Mouse (Mus musculus) left cerebral cortex, adult 9 months (tissue): Measurements from ENCODE around the gene Gm13290.
"Not testable (repeated sequence)": the region's sequence is repeated elsewhere in the genome, so short reads cannot be mapped to it uniquely, and the experiment has no call there.

ENCODE experiments used
- DNase-seq, 2 experiments: peaks; one replicate each; pipeline ENCODE4 v3.0.0; 2022; ENCODE audit warnings: low spot score in 2 of 2

Gene Gm13290

GRCm38 (mm10) chr4:88773534-88773933, at the start of gene Gm13290:
Gm13290 (plus strand) TSS chr4:88773834.
- not testable (repeated sequence) for DNase-seq

- no peak for DNase-seq
These were observed 46.9 kb upstream of the Gm13290 start for GRCm38 (mm10) chr4:88726727-88727126.

- DNase-seq, result no peak
These were observed 46.3 kb upstream of the Gm13290 start for GRCm38 (mm10) chr4:88727324-88727723.

- DNase-seq, result peak in 1 of 2 experiments; percentile 62
These were observed 35.2 kb upstream of the Gm13290 start for GRCm38 (mm10) chr4:88738480-88738879.

- no peak for DNase-seq
These were observed 34.6 kb upstream of the Gm13290 start for GRCm38 (mm10) chr4:88739036-88739435.

GRCm38 (mm10) chr4:88741426-88741825, 32.2 kb upstream of the Gm13290 start:
- no peak for DNase-seq

GRCm38 (mm10) chr4:88742771-88743371, 30.8 kb upstream of the Gm13290 start:
- no peak for DNase-seq

- DNase-seq, result no peak
These were observed 29.4 kb upstream of the Gm13290 start for GRCm38 (mm10) chr4:88744207-88744606.

GRCm38 (mm10) chr4:88749926-88750325, 23.7 kb upstream of the Gm13290 start:
- no peak for DNase-seq

GRCm38 (mm10) chr4:88754818-88755340, 18.8 kb upstream of the Gm13290 start, which contains the start of gene Gm13271:
Gm13271 (plus strand) TSS chr4:88754868.
- peak; percentile 72 to 76 for DNase-seq

- DNase-seq, result not testable (repeated sequence)
These were observed 16.8 kb upstream of the Gm13290 start for GRCm38 (mm10) chr4:88756581-88757513.

- DNase-seq, result peak; percentile 87 to 96
These were observed 16.0 kb upstream of the Gm13290 start for GRCm38 (mm10) chr4:88757628-88758031.

- DNase-seq, result peak in 1 of 2 experiments; percentile 21
These were observed 14.9 kb upstream of the Gm13290 start for GRCm38 (mm10) chr4:88758751-88759150.

GRCm38 (mm10) chr4:88759610-88760268, 13.9 kb upstream of the Gm13290 start, which contains the start of gene Gm13283:
Gm13283 (plus strand) TSS chr4:88760119.
- peak in 1 of 2 experiments; percentile 57 for DNase-seq

- DNase-seq, result peak in 1 of 2 experiments; percentile 59
These were observed 13.2 kb upstream of the Gm13290 start for GRCm38 (mm10) chr4:88760431-88760830.

- peak; percentile 64 to 71 for DNase-seq
These were observed 11.9 kb upstream of the Gm13290 start for GRCm38 (mm10) chr4:88761776-88762175.

- not testable (repeated sequence) for DNase-seq
These were observed 11.3 kb upstream of the Gm13290 start for GRCm38 (mm10) chr4:88762341-88762740.

GRCm38 (mm10) chr4:88763384-88764018, 10.1 kb upstream of the Gm13290 start:
- DNase-seq, result peak in 1 of 2 experiments; percentile 26

- not testable (repeated sequence) for DNase-seq
These were observed 3.0 kb downstream of the Gm13290 start, which contains the start of gene Gm13289 for GRCm38 (mm10) chr4:88776622-88777021. Gm13289 (plus strand) TSS chr4:88776922.

GRCm38 (mm10) chr4:88779550-88779949, 5.9 kb downstream of the Gm13290 start, which contains the start of gene Gm13272:
Gm13272 (plus strand) TSS chr4:88779850.
- not testable (repeated sequence) for DNase-seq

- DNase-seq, result not testable (repeated sequence)
These were observed 6.7 kb downstream of the Gm13290 start for GRCm38 (mm10) chr4:88780320-88780719.
